Mouse (Mus musculus): Measurements from ENCODE around the gene Prss45. TPM values are rescaled to one million over a fixed set of nuclear protein-coding genes. Genes with fewer than 3 reads are reported as not detected.

The Prss45 gene
- polyA plus RNA-seq (2014; fragmentation: Illumina TruSeq; extraction: RNeasy Lipid Tissue Mini Kit (QIAGEN cat#74804); ENCODE audit: low read depth, low replicate concordance): 6.0 TPM

DNA sequence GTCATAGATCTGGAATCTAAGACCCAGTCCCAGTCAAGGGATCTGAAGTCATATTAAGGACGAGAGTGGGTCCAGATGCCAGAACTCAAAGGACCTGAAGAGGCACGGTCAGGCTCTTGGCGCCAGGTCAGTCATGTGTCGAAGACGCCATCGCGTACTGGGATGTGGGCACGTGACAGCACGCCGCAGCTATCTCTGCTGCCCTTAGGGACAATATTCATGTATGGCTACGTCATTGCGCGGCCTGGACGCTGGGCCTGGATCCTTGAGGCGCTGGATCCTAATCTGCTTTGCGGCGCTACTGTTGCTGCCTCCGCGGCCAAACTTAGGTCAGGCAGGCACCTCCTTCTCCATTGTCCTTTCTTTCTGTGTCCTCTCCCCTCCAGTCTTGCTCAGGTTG is at the start of gene Prss45:
Gene Prss45, plus strand, starts transcription at position 178 of the 400 bp plus-strand sequence.

DNA sequence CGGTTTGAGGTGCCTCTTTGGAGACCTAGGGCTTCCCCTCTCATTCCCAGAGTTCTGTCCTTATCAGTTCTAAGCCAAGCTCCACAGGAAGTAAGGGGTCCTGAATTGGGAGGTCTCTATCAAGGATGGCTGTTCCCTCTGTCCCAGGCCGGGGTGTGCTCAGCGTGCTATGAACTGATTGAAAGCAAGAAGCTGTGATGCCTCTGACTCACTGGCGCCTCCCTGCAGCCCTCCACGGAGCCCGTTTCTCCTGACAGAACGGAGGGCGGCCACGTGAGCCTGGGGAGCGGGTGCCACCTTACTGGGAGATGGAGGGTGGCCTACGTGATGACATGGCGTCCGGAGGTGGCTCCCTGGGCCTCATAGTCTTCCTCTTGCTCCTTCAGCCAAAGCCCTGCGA is 36.5 kb upstream of the Prss45 start, which contains the start of gene Prss42:
Gene Prss42, plus strand, starts transcription at position 301 of the 400 bp plus-strand sequence.

GRCm38 (mm10) chr9:110813789-110814188 is 20.6 kb upstream of the Prss45 start, which contains the start of gene Prss44:
TSS of gene Prss44 (plus strand) at chr9:110813994.

DNA sequence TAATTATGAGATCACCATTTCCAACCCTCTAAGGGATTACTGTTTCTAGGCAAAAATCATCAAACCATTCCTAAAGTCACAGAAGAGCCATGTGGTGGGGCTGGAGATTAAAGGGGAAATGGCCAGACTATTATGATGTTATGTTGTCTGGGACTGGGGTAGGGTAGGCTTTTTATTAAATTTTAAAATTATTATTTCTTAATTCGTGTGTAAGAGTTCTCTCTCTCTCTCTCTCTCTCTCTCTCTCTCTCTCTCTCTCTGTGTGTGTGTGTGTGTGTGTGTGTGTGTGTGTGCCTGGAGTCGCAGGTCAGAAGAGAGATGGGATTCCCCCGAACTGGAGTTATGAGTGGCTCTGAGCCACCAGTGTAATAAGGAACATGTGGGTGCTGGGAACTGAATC is 8.0 kb upstream of the Prss45 start, which contains the start of gene Prss43:
Gene Prss43, plus strand, starts transcription at position 301 of the 400 bp plus-strand sequence.

GRCm38 (mm10) chr9:110844206-110844605 is 9.8 kb downstream of the Prss45 start, which contains the start of gene Prss46:
TSS of gene Prss46 (plus strand) at chr9:110844506.

DNA sequence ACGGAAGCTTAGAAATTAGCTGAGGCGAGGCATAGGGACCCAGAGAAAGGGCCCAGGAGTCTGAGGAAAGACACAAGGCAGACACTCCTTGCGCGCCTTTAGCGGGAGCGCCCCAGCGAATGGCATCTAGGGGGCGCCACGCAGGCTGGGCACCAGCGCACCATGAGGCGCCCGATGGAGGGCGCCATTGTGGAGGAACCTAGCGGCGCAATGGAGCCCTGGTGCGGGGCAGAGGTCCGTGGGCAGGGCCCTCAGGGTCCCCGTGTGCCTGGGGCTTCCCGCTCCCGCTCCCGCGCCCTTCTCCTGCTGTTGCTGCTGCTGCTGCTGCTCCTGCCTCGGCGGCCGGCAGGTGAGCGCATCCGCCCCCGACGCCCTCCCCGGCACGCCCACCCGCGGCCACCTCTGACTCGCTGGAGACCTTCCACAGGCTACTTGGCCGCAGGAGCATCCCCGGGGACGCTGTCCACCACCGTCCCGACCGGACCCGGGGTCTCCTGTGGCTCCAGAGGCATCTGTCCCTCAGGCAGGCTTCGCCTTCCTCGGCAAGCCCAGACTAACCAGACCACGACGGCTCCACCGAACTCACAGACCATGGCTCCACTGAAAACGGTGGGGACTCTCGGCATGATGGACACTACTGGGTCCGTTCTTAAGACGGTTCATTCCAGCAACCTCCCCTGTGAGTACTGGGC is 23.5 kb downstream of the Prss45 start, which contains the start of gene Prss50:
Gene Prss50, plus strand, starts transcription at position 187 of the 692 bp plus-strand sequence.

DNA sequence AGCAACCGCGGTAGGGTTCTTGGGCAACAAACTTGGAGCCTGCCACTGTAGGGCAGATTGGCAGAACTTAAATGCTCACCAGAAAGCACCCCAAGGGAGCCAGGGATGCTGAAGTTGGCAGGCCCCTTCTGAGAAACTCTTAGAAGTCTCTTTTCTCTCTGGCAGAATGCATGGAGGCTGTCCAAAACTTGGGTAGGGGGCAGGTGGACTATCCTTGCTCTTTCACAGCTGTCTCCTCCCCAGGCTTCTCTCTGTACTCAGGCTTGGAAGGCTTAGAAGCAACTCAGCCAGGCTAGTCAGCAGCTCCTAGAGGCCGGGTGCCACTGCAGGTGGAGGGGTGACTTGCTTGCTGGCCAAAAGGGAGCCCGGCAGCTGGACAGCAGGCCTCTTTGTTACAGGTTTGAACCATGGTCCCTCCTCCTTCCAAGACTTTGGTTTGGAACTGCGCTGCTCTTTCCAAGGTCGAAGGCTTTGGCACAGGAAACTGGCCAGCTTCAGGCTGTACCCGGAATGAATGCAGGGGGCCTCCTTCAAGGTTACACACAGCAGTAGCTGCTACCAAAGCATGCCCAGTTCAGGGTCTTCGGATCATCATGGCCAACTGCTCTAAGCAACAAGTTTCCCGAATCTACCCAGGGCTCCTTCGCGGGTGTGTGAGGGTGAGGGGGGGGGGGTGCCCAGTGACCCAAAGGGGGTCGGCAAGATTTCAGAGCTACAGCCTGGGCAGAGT is 45.0 kb downstream of the Prss45 start, which contains the start of gene Als2cl:
Gene Als2cl, plus strand, starts transcription at position 680 of the 730 bp plus-strand sequence.

DNA sequence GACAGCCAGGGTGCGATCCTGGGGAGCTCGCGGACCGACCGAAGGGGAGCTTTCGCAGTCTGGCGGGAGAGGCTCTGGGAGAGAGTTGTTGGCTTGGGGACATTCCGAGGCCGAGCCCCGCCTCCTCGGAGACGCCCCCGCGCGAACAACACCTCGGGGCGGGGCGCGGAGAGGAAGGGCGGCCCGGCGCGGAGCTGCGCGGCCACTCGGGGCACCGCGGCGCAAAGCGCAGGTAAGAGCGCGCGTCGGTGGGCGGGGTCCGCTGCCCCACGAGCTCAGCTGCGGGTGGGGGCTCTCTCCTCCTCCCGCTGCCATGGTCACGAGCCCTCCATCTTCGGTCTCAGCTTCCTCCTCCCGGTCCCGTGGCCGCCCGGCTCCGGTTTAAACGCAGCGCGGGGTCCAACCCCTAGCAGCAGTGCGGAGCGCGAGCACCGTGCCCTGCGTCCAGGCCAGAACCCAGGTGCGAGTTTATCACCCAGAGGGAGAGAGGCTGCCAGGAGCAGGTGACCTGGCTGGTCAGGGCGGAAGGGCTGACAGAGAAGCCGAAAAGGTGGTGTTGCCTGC is 45.7 kb downstream of the Prss45 start, which contains the start of gene Tmie:
Gene Tmie, minus strand, starts transcription at position 116 of the 564 bp plus-strand sequence.

Other genes with a start within 250 kb of the Prss45 start
- 2.3 TPM for gene Nradd, start 210.1 kb upstream of the Prss45 start, polyA plus RNA-seq (2014; fragmentation: Illumina TruSeq; extraction: RNeasy Lipid Tissue Mini Kit (QIAGEN cat#74804); ENCODE audit: low read depth, low replicate concordance)
- gene Nbeal2, start 180.4 kb upstream of the Prss45 start, polyA plus RNA-seq (2014; fragmentation: Illumina TruSeq; extraction: RNeasy Lipid Tissue Mini Kit (QIAGEN cat#74804); ENCODE audit: low read depth, low replicate concordance): 0.21 TPM
- gene Ccdc12, start 178.1 kb upstream of the Prss45 start, polyA plus RNA-seq (2014; fragmentation: Illumina TruSeq; extraction: RNeasy Lipid Tissue Mini Kit (QIAGEN cat#74804); ENCODE audit: low read depth, low replicate concordance): 1.4 TPM
- gene Myl3, start 92.7 kb upstream of the Prss45 start, polyA plus RNA-seq (2014; fragmentation: Illumina TruSeq; extraction: RNeasy Lipid Tissue Mini Kit (QIAGEN cat#74804); ENCODE audit: low read depth, low replicate concordance): not detected
- 0.11 TPM for gene Pth1r, start 87.4 kb upstream of the Prss45 start, polyA plus RNA-seq (2014; fragmentation: Illumina TruSeq; extraction: RNeasy Lipid Tissue Mini Kit (QIAGEN cat#74804); ENCODE audit: low read depth, low replicate concordance)
- gene Prss42, start 36.4 kb upstream of the Prss45 start, polyA plus RNA-seq (2014; fragmentation: Illumina TruSeq; extraction: RNeasy Lipid Tissue Mini Kit (QIAGEN cat#74804); ENCODE audit: low read depth, low replicate concordance): 31.9 TPM
- 11.8 TPM for gene Prss44, start 20.6 kb upstream of the Prss45 start, polyA plus RNA-seq (2014; fragmentation: Illumina TruSeq; extraction: RNeasy Lipid Tissue Mini Kit (QIAGEN cat#74804); ENCODE audit: low read depth, low replicate concordance)
- 7.0 TPM for gene Prss43, start 7.9 kb upstream of the Prss45 start, polyA plus RNA-seq (2014; fragmentation: Illumina TruSeq; extraction: RNeasy Lipid Tissue Mini Kit (QIAGEN cat#74804); ENCODE audit: low read depth, low replicate concordance)
- gene Prss46, start 9.9 kb downstream of the Prss45 start, polyA plus RNA-seq (2014; fragmentation: Illumina TruSeq; extraction: RNeasy Lipid Tissue Mini Kit (QIAGEN cat#74804); ENCODE audit: low read depth, low replicate concordance): 21.8 TPM
- 5.6 TPM for gene Prss50, start 23.4 kb downstream of the Prss45 start, polyA plus RNA-seq (2014; fragmentation: Illumina TruSeq; extraction: RNeasy Lipid Tissue Mini Kit (QIAGEN cat#74804); ENCODE audit: low read depth, low replicate concordance)
- 0.70 TPM for gene Als2cl, start 45.3 kb downstream of the Prss45 start, polyA plus RNA-seq (2014; fragmentation: Illumina TruSeq; extraction: RNeasy Lipid Tissue Mini Kit (QIAGEN cat#74804); ENCODE audit: low read depth, low replicate concordance)
- gene Tmie, start 45.5 kb downstream of the Prss45 start, polyA plus RNA-seq (2014; fragmentation: Illumina TruSeq; extraction: RNeasy Lipid Tissue Mini Kit (QIAGEN cat#74804); ENCODE audit: low read depth, low replicate concordance): 1.7 TPM
- gene Fam240a, start 82.3 kb downstream of the Prss45 start, polyA plus RNA-seq (2014; fragmentation: Illumina TruSeq; extraction: RNeasy Lipid Tissue Mini Kit (QIAGEN cat#74804); ENCODE audit: low read depth, low replicate concordance): not detected
- 0.41 TPM for gene Tdgf1, start 111.6 kb downstream of the Prss45 start, polyA plus RNA-seq (2014; fragmentation: Illumina TruSeq; extraction: RNeasy Lipid Tissue Mini Kit (QIAGEN cat#74804); ENCODE audit: low read depth, low replicate concordance)
- gene Lrrc2, start 117.0 kb downstream of the Prss45 start, polyA plus RNA-seq (2014; fragmentation: Illumina TruSeq; extraction: RNeasy Lipid Tissue Mini Kit (QIAGEN cat#74804); ENCODE audit: low read depth, low replicate concordance): 0.94 TPM
- gene Rtp3, start 156.0 kb downstream of the Prss45 start, polyA plus RNA-seq (2014; fragmentation: Illumina TruSeq; extraction: RNeasy Lipid Tissue Mini Kit (QIAGEN cat#74804); ENCODE audit: low read depth, low replicate concordance): 0.31 TPM
- 0.38 TPM for gene Ltf, start 184.7 kb downstream of the Prss45 start, polyA plus RNA-seq (2014; fragmentation: Illumina TruSeq; extraction: RNeasy Lipid Tissue Mini Kit (QIAGEN cat#74804); ENCODE audit: low read depth, low replicate concordance)
- gene Ccrl2, start 222.9 kb downstream of the Prss45 start, polyA plus RNA-seq (2014; fragmentation: Illumina TruSeq; extraction: RNeasy Lipid Tissue Mini Kit (QIAGEN cat#74804); ENCODE audit: low read depth, low replicate concordance): 0.22 TPM